Comparison of ENCODE assay signal across 8 mouse cellular contexts in the genomic region with DNA sequence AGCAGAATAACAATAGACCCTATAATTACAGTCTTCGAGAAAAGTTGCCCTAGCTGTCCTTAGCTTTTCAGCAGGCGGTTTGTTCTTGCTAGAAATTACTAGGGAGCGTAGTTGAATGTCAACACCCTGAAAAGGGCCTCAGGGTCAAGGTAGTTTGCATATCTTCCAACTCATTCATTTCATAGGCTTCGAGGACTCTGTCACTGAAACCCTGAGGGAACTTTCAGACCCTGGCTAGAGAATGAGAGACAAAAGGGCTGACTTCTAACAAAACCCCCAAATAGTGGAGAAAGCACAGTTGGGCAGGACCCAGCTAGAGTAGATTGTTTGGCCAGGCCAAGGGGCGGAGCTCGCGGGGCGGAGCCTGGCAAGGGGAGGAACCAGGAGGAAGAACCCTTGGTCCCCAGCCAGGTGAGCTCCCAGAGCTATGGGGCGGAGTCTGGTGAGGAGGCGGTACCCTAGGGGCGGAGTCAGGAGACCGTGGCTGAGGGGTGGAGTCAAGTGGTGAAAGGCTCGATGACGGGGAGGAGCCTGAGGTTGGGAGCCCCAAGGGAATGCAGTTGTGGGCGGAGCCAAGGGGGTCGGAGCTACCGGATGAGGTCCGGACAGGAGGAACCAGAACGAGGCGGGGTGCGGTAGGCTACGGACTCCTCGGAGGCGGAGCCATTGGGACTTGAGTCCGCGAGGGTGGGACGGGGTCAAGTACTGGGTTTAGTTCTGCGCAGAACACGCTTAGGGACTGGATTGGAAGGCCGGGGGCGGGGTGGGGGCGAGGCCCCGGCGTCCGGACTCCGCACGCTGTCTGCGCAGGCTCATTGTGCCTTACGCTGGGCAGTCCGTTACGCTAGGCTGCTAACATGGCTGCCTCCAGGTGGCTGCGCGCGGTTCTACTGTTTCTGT. TPM values are rescaled to one million over a fixed set of nuclear protein-coding genes. Genes with fewer than 3 reads are reported as not detected.
DNase-seq lines count a peak whose midpoint lies in the region; ATAC-seq and TF ChIP-seq lines count a peak whose summit lies in the region.

No protein-coding gene starts in this region.

- H3K4me1 ChIP-seq in ES-E14 (ENCODE audit: control insufficient read depth in 2 of 2, insufficient read depth in 2 of 2, low read length in 2 of 2, poor library complexity in 1 of 2): peaks cover 0 to 3% of the 10 kb centered on the region in 2 experiments; a peak in 1 of 4 replicates
- H3K4me1 ChIP-seq in forebrain, embryonic 15.5 days: peaks cover 20% of the 10 kb centered on the region
- peaks cover 2% of the 10 kb centered on the region; the same call in 1 of the 2 replicates for H3K4me1 ChIP-seq in lung, adult 2 months (ENCODE audit: control insufficient read depth, insufficient read depth, low read length)

- H3K27me3 ChIP-seq in forebrain, embryonic 15.5 days: no peaks in the 10 kb centered on the region

- peaks cover 9% of the 10 kb centered on the region; the same call in 1 of the 2 replicates for H3K36me3 ChIP-seq in ES-E14 (ENCODE audit: control insufficient read depth, insufficient read depth, low read length, poor library complexity, severe bottlenecking)
- peaks cover 14% of the 10 kb centered on the region for H3K36me3 ChIP-seq in forebrain, embryonic 15.5 days

- H3K9ac ChIP-seq in ES-E14 (ENCODE audit: insufficient read depth, low read depth, low read length, poor library complexity, severe bottlenecking): peak overlapping the region; percentile 91
- H3K9ac ChIP-seq in forebrain, embryonic 15.5 days (replicated peaks): peak overlapping the region; percentile 69

- H3K4me2 ChIP-seq in forebrain, embryonic 15.5 days (replicated peaks): peak overlapping the region; percentile 91

- peak; percentile 92 for TF ChIP-seq POLR2A in lung, adult 2 months (IDR thresholded peaks at IDR 0.05; ENCODE audit: borderline replicate concordance, extremely low read depth, low read depth, low read length)

- 3% methylated on average over 44 of the region's 44 CpGs for WGBS in forebrain, embryonic 15.5 days
- 2% methylated on average over 44 of the region's 44 CpGs for WGBS in lung, adult 2 months

- intact Hi-C loops in heart, postnatal 25 days (cut with DNase I): no loop called here

- H3K9me3 ChIP-seq in ES-E14 (ENCODE audit: control insufficient read depth, insufficient read depth, low read depth, low read length): no peaks in the 10 kb centered on the region
- no peaks in the 10 kb centered on the region for H3K9me3 ChIP-seq in forebrain, embryonic 15.5 days

- TF ChIP-seq CTCF in lung, adult 2 months (IDR thresholded peaks at IDR 0.05; ENCODE audit: insufficient read depth, low read length): no peak

- DNase-seq in ES-E14 (ENCODE audit: low read depth, low spot score): peak; percentile 100
- DNase-seq in cerebellum, adult 11-12 months: peak; percentile 97
- DNase-seq in heart, postnatal 25 days (ENCODE audit: low spot score): peak; percentile 100
- peak; percentile 97 to 98 for DNase-seq in layer of hippocampus, adult 18-20 months (ENCODE audit: low spot score in 2 of 2)
- DNase-seq in lung, adult 2 months: peak; percentile 100
- DNase-seq in thymus, adult 18-20 months: peak; percentile 99

- peak; percentile 98 for ATAC-seq in forebrain, embryonic 15.5 days (replicated peaks)
- ATAC-seq in neutrophil, adult 5-6 weeks (ENCODE audit: extremely low read depth, insufficient number of reproducible peaks, low FRiP score, poor library complexity, severe bottlenecking): peak; percentile 93

- H3K27ac ChIP-seq in ES-E14 (ENCODE audit: insufficient read depth, low read depth, low read length, poor library complexity, severe bottlenecking): peak overlapping the region; percentile 61
- H3K27ac ChIP-seq in forebrain, embryonic 15.5 days (replicated peaks): peak overlapping the region; percentile 89

- in situ Hi-C loops in ES-E14 (cut with MboI; ENCODE audit: low sequenced_read_pairs in 2 of 2, unreplicated experiment in 2 of 2): no loop called here

- H3K4me3 ChIP-seq in ES-E14 (ENCODE audit: insufficient read depth in 1 of 2, low read depth in 1 of 2, low read length in 2 of 2, poor library complexity in 1 of 2, severe bottlenecking in 1 of 2): peak overlapping the region; percentile 81 to 98
- H3K4me3 ChIP-seq in forebrain, embryonic 15.5 days: peak overlapping the region; percentile 67
- H3K4me3 ChIP-seq in lung, adult 2 months (replicated peaks; ENCODE audit: extremely low read depth, low read depth, low read length): peak overlapping the region; percentile 89

TF ChIP-seq in ES-E14, 5 proteins besides CTCF, POLR2A, EP300 and RAD21:
- TF ChIP-seq ZNF384 (IDR thresholded peaks at IDR 0.05; ENCODE audit: low read depth, low read length): no peak
- TF ChIP-seq CHD2 (IDR thresholded peaks at IDR 0.05; ENCODE audit: low read depth, low read length): no peak
- TF ChIP-seq MAFK (IDR thresholded peaks at IDR 0.05; ENCODE audit: insufficient read depth, low read depth, low read length): no peak
- 0 out of 2 replicates have a peak, but pooled peaks have one; percentile 51 for TF ChIP-seq HCFC1 (IDR thresholded peaks at IDR 0.05; ENCODE audit: borderline replicate concordance, insufficient read depth, low read length)
TF ChIP-seq in ES-E14: peak in this region for 1.

RNA-seq across cellular contexts. Expression of a gene that starts 7.4 kb away (rescaled TPM):
- total RNA-seq in ES-E14 (2012; rRNA removed): 142 and 228 TPM in 2 replicates
- 67.4 and 73.2 TPM in 2 replicates for polyA plus RNA-seq in forebrain, embryonic 15.5 days (2015; fragmentation: Nextera tagmentation; extraction: Ambion mirVana)
- 10 to 100 TPM; 51.3 to 52.0 TPM for total RNA-seq in heart, postnatal 25 days (2021)
- 10 to 100 TPM; 65.8 to 68.1 TPM for total RNA-seq in layer of hippocampus, adult 18-20 months (2021)
- polyA plus RNA-seq in lung, adult 2 months (2012; rRNA removed): 9.2 and 15.0 TPM in 2 replicates
- total RNA-seq in neutrophil, adult 5-6 weeks (2017): 17.8 and 19.8 TPM in 2 replicates

RNA-seq across cellular contexts. Expression of a gene that starts 7.6 kb away (rescaled TPM):
- 10.4 and 13.2 TPM in 2 replicates for total RNA-seq in ES-E14 (2012; rRNA removed)
- 6.8 and 7.8 TPM in 2 replicates for polyA plus RNA-seq in forebrain, embryonic 15.5 days (2015; fragmentation: Nextera tagmentation; extraction: Ambion mirVana)
- total RNA-seq in heart, postnatal 25 days (2021): 1 to 10 TPM; 8.1 to 9.1 TPM
- total RNA-seq in layer of hippocampus, adult 18-20 months (2021): 10 to 100 TPM; 21.5 to 23.9 TPM
- 49.2 and 68.8 TPM in 2 replicates for polyA plus RNA-seq in lung, adult 2 months (2012; rRNA removed)
- total RNA-seq in neutrophil, adult 5-6 weeks (2017): 9.3 and 9.8 TPM in 2 replicates

Comparison
In these comparisons a context has a peak if more than half of its experiments do, and no peak if none do; other contexts are left out.
1. Peak in every context shown above with its lines: DNase-seq, ATAC-seq, H3K4me3 ChIP-seq and H3K27ac ChIP-seq.